Mouse (Mus musculus) small intestine, adult 2 months (tissue): ENCODE results near the gene Mrpl9. TPM values are rescaled to one million over a fixed set of nuclear protein-coding genes. Genes with fewer than 3 reads are reported as not detected.

Source experiments
- H3K27ac ChIP-seq: fragments of 200-500 bp; 2 replicates; pipeline ENCODE4 v1.5.1; 2012; ENCODE audit warnings: low read depth, low read length, control low read depth, inconsistent platforms; ENCODE audit not compliant: insufficient read depth
- H3K27me3 ChIP-seq: fragments of 200-500 bp; 2 replicates; pipeline ENCODE4 v1.6.1; 2012; ENCODE audit warnings: mild to moderate bottlenecking, moderate library complexity, low read length, inconsistent platforms; ENCODE audit not compliant: control insufficient read depth, insufficient read depth
- H3K36me3 ChIP-seq: fragments of 200-500 bp; 2 replicates; pipeline ENCODE4 v1.6.1; 2012; ENCODE audit warnings: mild to moderate bottlenecking, low read length, control low read depth, inconsistent platforms; ENCODE audit not compliant: control insufficient read depth, insufficient read depth
- H3K4me1 ChIP-seq: fragments of 200-500 bp; 2 replicates; pipeline ENCODE4 v1.6.1; 2012; ENCODE audit warnings: low read length, inconsistent platforms, mixed read lengths; ENCODE audit not compliant: control insufficient read depth, insufficient read depth, insufficient read length
- H3K4me3 ChIP-seq: fragments of 200-500 bp; 2 replicates; pipeline ENCODE4 v1.5.1; 2012; ENCODE audit warnings: low read depth, mild to moderate bottlenecking, control low read depth, inconsistent platforms, low read length, moderate library complexity
- CTCF ChIP-seq: fragments of 200-500 bp; IDR thresholded peaks from 2 replicates; pipeline ENCODE4 v1.5.1; 2012; ENCODE audit warnings: low read depth, mild to moderate bottlenecking, control low read depth, inconsistent platforms, low read length, moderate library complexity, mixed read lengths; ENCODE audit not compliant: insufficient replicate concordance, insufficient read length; ENCODE audit errors: extremely low read depth
- POLR2A ChIP-seq: fragments of 200-500 bp; IDR thresholded peaks from 2 replicates; pipeline ENCODE4 v1.6.1; 2012; ENCODE audit warnings: low read depth, mild to moderate bottlenecking, control low read depth, inconsistent platforms, low read length, moderate library complexity
- WGBS: fragments of 180-500 bp; shearing (Covaris S2); methylation state at CpG from one replicate; pipeline ENCODE4 v1.1.7; 2018; 5-methylcytosine and 5-hydroxymethylcytosine counted together
- polyA plus RNA-seq: library from polyadenylated mRNA; depleted of rRNA; stranded (reverse); fragments of >200 nt; gene quantifications from 2 replicates; pipeline ENCODE4 v1.2.3, GENCODE M21; 2012

The Mrpl9 gene
- polyA plus RNA-seq, 1 experiment = 20.6 TPM

- peaks cover 4% of the 10 kb centered on the region; the same call in 1 of the 2 replicates for H3K27me3 ChIP-seq
- H3K27ac ChIP-seq = no peak overlapping the region
- TF ChIP-seq POLR2A (no peak), CTCF (no peak)
- H3K4me3 ChIP-seq = no peak overlapping the region
- H3K4me1 ChIP-seq = no peaks in the 10 kb centered on the region
- no peaks in the 10 kb centered on the region for H3K36me3 ChIP-seq
- WGBS = 36% methylated on average over 7 of the region's 7 CpGs
Observed at GRCm38 (mm10) chr3:94404366-94405054, 38.6 kb upstream of the Mrpl9 start.

DNA sequence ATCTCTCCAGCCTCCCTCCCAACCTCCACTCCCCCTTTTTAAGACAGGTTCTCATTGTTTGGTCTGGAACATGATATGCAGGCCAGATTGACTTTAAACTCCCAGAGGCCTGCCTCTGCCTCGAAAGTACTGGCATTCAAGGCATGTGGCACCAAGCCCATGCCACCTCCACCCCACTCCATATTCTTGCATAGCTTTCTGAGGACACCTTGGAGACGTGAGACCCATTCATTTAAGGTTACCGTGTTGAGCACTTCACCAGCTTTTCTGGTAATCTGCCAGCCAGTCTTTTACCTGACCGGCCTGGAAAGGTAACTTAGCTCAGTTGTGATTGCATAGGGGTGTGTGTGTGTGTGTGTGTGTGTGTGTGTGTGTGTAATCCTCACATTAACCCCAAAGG lies 37.6 kb upstream of the Mrpl9 start:
- H3K36me3 ChIP-seq = no peaks in the 10 kb centered on the region
- 44% methylated on average over 4 of the region's 4 CpGs for WGBS
- TF ChIP-seq CTCF (no peak), POLR2A (no peak)

DNA sequence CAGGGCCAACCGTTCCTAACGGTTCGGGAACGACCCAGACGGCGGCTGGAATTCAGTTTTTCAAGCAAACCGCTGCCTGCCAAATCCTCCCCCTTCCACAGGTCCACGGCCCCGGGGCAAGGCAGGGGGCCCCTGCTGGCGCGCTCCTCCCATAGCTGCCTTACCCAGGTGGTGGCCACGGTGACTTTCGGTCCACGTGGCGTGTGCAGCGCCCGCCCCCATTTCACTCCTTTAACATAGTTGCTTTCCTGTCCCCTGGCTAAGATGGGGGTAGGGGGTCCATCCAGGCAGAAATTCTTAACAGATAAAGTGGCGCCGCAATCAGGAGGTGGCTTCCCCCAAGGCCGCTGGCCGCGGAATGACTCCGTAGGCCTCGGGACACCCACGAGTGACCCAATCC lies 30.6 kb upstream of the Mrpl9 start:
- Histone ChIP-seq H3K27ac (no peak overlapping the region), H3K4me3 (peak overlapping the region; percentile 78), H3K36me3 (no peaks in the 10 kb centered on the region), H3K4me1 (peaks cover 9% of the 10 kb centered on the region), H3K27me3 (no peaks in the 10 kb centered on the region; the same call in 1 of the 2 replicates)
- WGBS = 2% methylated on average over 25 of the region's 25 CpGs
- TF ChIP-seq CTCF (no peak), POLR2A (no peak)

More for the DNA sequence above, 37.6 kb upstream of the Mrpl9 start:
- Histone ChIP-seq H3K27me3 (no peaks in the 10 kb centered on the region), H3K4me3 (no peak overlapping the region), H3K4me1 (no peaks in the 10 kb centered on the region), H3K27ac (no peak overlapping the region)

GRCm38 (mm10) chr3:94413031-94413679 lies 30.0 kb upstream of the Mrpl9 start, which contains the start of gene Tdrkh:
Tdrkh (plus strand) TSS chr3:94413273.
- H3K4me1 ChIP-seq = peaks cover 9% of the 10 kb centered on the region
- no peaks in the 10 kb centered on the region; the same call in 1 of the 2 replicates for H3K27me3 ChIP-seq
- TF ChIP-seq POLR2A (no peak), CTCF (0 out of 2 replicates have a peak, but pooled peaks have one; percentile 11)
- H3K4me3 ChIP-seq = peak within 1 kb of the TSS; percentile 78
- WGBS = 11% methylated on average over 52 of the region's 52 CpGs
- H3K36me3 ChIP-seq = no peaks in the 10 kb centered on the region
- H3K27ac ChIP-seq = no peak within 1 kb of the TSS

DNA sequence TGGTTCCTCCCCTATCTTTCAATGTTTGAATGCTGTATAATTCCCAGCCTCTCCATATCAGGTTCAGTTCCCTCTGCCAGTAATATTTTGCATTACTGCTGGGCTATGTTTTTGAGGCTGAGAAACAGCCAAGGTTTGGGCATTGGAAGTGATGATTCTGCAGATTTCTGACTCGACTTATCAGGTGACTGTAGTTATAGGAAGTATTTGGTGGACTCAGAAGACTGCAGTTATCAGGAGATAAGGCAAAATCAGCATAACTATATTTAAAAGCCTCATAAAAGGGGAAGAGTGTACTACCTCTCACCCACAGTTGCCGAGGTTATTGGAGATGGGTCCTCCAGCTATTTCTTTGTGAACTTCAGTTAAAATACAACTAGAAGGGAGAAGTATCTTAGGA lies 12.1 kb upstream of the Mrpl9 start:
- H3K27me3 ChIP-seq = no peaks in the 10 kb centered on the region
- H3K4me3 ChIP-seq = no peak overlapping the region
- no peak overlapping the region for H3K27ac ChIP-seq
- WGBS = 31% methylated on average over 2 of the region's 2 CpGs
- no peaks in the 10 kb centered on the region for H3K4me1 ChIP-seq
- no peaks in the 10 kb centered on the region for H3K36me3 ChIP-seq
- TF ChIP-seq POLR2A (no peak), CTCF (no peak)

- H3K27ac ChIP-seq = no peak overlapping the region
Observed at GRCm38 (mm10) chr3:94434305-94434704, 8.8 kb upstream of the Mrpl9 start.

GRCm38 (mm10) chr3:94436420-94436819 lies 6.7 kb upstream of the Mrpl9 start:
- Histone ChIP-seq H3K4me3 (no peak overlapping the region), H3K36me3 (no peaks in the 10 kb centered on the region), H3K4me1 (no peaks in the 10 kb centered on the region), H3K27ac (no peak overlapping the region), H3K27me3 (no peaks in the 10 kb centered on the region)
- WGBS = 86% methylated on average over 9 of the region's 9 CpGs
- no peak for TF ChIP-seq CTCF
- no peak for TF ChIP-seq POLR2A

More at GRCm38 (mm10) chr3:94434305-94434704, 8.8 kb upstream of the Mrpl9 start:
- 36% methylated on average over 2 of the region's 2 CpGs for whole genome bisulfite sequencing
- no peaks in the 10 kb centered on the region for H3K36me3 ChIP-seq
- TF ChIP-seq POLR2A = no peak
- no peak for TF ChIP-seq CTCF
- no peaks in the 10 kb centered on the region for H3K27me3 ChIP-seq
- H3K4me1 ChIP-seq = no peaks in the 10 kb centered on the region
- no peak overlapping the region for H3K4me3 ChIP-seq

DNA sequence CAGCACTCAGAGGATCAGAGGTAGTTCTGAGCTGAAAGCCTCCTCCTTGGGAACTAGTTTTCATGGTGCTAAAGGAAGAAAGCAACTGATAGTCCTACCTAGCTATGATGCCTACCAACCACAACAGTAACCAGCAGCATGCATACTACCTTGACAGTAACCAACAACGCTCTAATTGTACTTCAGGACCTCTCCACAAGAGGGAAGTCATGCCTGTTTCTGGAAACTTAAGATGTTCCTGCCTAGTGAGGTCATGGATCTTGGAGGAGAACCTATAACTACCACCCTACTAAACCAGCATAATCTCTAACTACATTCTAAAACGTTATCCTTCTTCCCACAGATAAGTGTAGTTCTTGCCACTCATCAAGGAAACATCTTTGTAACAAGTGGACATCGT lies 1.9 kb upstream of the Mrpl9 start:
- no peak overlapping the region for H3K4me3 ChIP-seq
- WGBS = 39% methylated on average over 3 of the region's 3 CpGs
- H3K27me3 ChIP-seq = no peaks in the 10 kb centered on the region
- TF ChIP-seq CTCF = no peak
- peaks cover 11% of the 10 kb centered on the region for H3K36me3 ChIP-seq
- H3K27ac ChIP-seq = no peak overlapping the region
- peaks cover 3% of the 10 kb centered on the region; the same call in 1 of the 2 replicates for H3K4me1 ChIP-seq
